Mouse (Mus musculus): ENCODE results near the gene P2rx1.

Gene P2rx1

GRCm38 (mm10) chr11:72987807-72988206 lies 11.1 kb upstream of the P2rx1 start:
- in situ Hi-C loops (cut with MboI, MseI) = no loop called here

GRCm38 (mm10) chr11:72989044-72989443 lies 9.9 kb upstream of the P2rx1 start:
- in situ Hi-C loops (cut with MboI, MseI) = no loop called here

GRCm38 (mm10) chr11:72990688-72991087 lies 8.2 kb upstream of the P2rx1 start:
- in situ Hi-C loops (cut with MboI, MseI) = no loop called here

- in situ Hi-C loops (cut with MboI, MseI) = no loop called here
These were observed 6.9 kb upstream of the P2rx1 start for GRCm38 (mm10) chr11:72991961-72992360.

- in situ Hi-C loops (cut with MboI, MseI) = no loop called here
These were observed 2.6 kb upstream of the P2rx1 start for GRCm38 (mm10) chr11:72996346-72996745.

GRCm38 (mm10) chr11:72996781-72997180 lies 2.1 kb upstream of the P2rx1 start:
- in situ Hi-C loops (cut with MboI, MseI) = no loop called here

- in situ Hi-C loops (cut with MboI, MseI) = no loop called here
These were observed 1.2 kb upstream of the P2rx1 start for GRCm38 (mm10) chr11:72997529-72998326.

GRCm38 (mm10) chr11:73001029-73001428 lies 2.1 kb downstream of the P2rx1 start:
- in situ Hi-C loops (cut with MboI, MseI) = no loop called here

- in situ Hi-C loops (cut with MboI, MseI) = no loop called here
These were observed 7.5 kb downstream of the P2rx1 start for GRCm38 (mm10) chr11:73006377-73006776.

GRCm38 (mm10) chr11:73007113-73007512 lies 8.2 kb downstream of the P2rx1 start:
- in situ Hi-C loops (cut with MboI, MseI) = no loop called here

- in situ Hi-C loops (cut with MboI, MseI) = no loop called here
These were observed 9.0 kb downstream of the P2rx1 start for GRCm38 (mm10) chr11:73007698-73008481.

GRCm38 (mm10) chr11:73008826-73009225 lies 9.9 kb downstream of the P2rx1 start:
- in situ Hi-C loops (cut with MboI, MseI) = no loop called here

- in situ Hi-C loops (cut with MboI, MseI) = loop anchor here (5.0 to 10.0 kb wide), 2 partner anchors 125 to 278 kb away; partner anchors contain the start of gene Haspin
These were observed 10.8 kb downstream of the P2rx1 start for GRCm38 (mm10) chr11:73009531-73010274.

- in situ Hi-C loops (cut with MboI, MseI) = loop anchor here (5.0 to 10.0 kb wide), 2 partner anchors 121 to 273 kb away; partner anchors contain the start of gene Haspin
These were observed 15.1 kb downstream of the P2rx1 start for GRCm38 (mm10) chr11:73013981-73014380.

- in situ Hi-C loops (cut with MboI, MseI) = loop anchor here (5.0 to 10.0 kb wide), 2 partner anchors 120 to 272 kb away; partner anchors contain the start of gene Haspin
These were observed 16.0 kb downstream of the P2rx1 start for GRCm38 (mm10) chr11:73014831-73015344.

- in situ Hi-C loops (cut with MboI, MseI) = loop anchor here (10.0 kb wide), 1 partner anchor 119 kb away; the partner anchor contains the start of gene Haspin
These were observed 16.6 kb downstream of the P2rx1 start for GRCm38 (mm10) chr11:73015391-73016102.

GRCm38 (mm10) chr11:73016103-73016420 lies 17.2 kb downstream of the P2rx1 start:
- in situ Hi-C loops (cut with MboI, MseI) = loop anchor here (10.0 kb wide), 1 partner anchor 119 kb away; the partner anchor contains the start of gene Haspin

GRCm38 (mm10) chr11:73018471-73019146 lies 19.7 kb downstream of the P2rx1 start, which contains the start of gene Camkk1:
Camkk1 (plus strand) TSS chr11:73019008.
- in situ Hi-C loops (cut with MboI, MseI) = loop anchor here (10.0 kb wide), 1 partner anchor 116 kb away; the partner anchor contains the start of gene Haspin

- in situ Hi-C loops (cut with MboI, MseI) = loop anchor here (10.0 kb wide), 1 partner anchor 116 kb away; the partner anchor contains the start of gene Haspin
These were observed 20.4 kb downstream of the P2rx1 start for GRCm38 (mm10) chr11:73019147-73019795.
